Mouse (Mus musculus) kidney, adult 8-10 months (tissue): ENCODE results near the gene 5830473C10Rik.
"Not testable (repeated sequence)": the region's sequence is repeated elsewhere in the genome, so short reads cannot be mapped to it uniquely, and the experiment has no call there.

ENCODE experiments used
- DNase-seq, 2 experiments: peaks; one replicate each; pipeline ENCODE4 v3.0.0; 2022

5830473C10Rik gene

DNA sequence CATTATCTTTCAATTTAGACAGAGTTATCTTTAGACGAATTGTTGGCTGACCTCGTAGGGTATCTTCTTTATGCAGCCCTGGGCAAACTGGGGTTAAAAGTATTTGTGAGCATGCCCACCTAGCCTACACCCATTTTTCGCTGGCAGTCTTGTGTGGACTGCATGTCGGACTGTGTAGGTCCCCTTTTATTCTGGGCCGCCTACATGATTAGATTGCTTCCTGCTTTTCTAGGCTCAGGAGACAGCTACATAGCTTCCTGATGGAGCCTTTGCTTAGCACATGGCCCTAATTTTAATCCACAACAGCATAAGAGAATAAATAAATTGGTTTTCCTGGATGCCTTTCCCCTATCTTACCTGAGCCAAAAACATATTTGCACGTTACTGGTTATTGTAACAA is 35.2 kb downstream of the 5830473C10Rik start:
- no peak for DNase-seq

DNA sequence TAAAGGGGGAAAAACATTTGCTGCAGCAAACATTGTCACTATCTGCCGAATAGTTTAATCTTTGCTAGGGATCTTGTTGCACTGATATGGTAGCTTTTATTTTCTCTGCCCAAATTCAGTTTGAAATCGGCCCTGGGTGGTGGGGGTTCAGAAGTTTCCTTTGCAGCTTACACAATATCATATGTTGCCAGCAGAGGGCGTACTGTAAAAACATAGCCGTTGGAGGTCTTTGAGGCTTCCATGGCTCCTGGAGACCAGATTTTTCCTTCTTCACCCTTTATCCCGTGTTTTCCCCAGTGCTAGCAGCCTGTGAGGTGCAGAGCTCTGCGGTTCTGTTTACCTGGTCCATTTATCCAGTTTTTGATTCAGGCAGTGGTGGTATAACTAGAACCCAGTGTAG is 40.6 kb downstream of the 5830473C10Rik start:
- peak in 1 of 2 experiments; percentile 45 for DNase-seq

DNA sequence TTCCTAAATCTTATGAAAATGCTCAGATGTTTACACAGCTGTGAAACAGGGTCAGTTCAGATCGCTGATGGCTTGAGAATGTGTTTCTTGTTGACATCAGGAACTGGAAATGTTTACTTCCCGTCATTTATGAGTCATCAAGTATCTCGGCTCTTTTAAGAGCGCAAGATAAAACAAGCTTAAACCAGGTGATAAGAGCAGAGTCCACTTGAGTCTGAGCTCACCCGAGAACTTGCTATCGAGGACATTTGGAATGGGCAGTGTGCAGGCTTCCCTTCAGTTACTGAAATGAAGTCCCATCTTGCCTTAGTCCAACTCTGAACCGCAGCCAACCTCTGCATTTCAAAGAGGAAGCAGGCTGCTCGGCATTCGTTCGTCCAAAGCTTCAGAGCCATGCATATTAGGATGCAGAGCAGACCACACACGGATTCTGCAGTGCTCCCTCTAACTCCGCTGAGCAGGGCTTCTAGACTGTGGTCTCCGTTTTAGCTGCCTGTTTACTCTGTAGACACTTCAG is 42.6 kb downstream of the 5830473C10Rik start:
- no peak for DNase-seq

DNA sequence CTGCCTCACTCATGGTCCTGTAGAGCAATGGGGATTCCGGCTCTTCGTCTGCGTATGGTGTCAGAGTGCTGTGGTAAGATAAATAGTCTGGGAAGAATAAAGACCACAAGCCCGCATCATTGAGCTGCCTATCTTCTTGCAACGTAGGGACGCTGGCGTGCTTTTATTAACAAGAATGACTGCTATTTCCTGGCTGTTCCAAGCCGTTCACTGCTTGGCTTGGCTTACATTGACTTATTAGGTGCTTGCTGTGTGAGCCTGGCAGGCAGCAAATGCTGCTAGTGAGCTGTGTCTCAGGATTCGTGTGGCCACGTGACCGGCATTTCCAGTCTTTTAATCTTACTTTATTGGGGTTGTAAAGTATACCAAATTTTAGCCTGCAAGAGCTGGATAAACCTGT is 48.0 kb downstream of the 5830473C10Rik start:
- DNase-seq = no peak

DNA sequence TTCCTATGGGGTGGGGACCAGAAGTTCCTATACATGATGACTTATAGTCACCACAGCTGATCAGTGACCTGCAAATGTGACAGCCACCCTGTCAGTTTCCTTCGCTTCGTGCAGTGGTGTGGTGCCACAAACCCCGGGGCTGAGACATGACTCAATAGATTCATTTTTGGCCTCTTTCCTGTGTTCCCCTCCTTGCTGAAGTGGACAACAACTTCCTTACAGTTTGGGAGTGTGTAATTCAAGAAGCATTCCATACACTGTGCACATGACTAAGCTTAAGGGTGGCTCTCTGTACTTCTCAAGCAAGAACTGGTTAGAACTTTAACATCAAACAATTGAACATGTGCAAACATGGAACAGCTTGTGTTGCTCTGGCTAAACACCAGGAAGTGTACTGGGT is 50.5 kb downstream of the 5830473C10Rik start:
- no peak for DNase-seq

DNA sequence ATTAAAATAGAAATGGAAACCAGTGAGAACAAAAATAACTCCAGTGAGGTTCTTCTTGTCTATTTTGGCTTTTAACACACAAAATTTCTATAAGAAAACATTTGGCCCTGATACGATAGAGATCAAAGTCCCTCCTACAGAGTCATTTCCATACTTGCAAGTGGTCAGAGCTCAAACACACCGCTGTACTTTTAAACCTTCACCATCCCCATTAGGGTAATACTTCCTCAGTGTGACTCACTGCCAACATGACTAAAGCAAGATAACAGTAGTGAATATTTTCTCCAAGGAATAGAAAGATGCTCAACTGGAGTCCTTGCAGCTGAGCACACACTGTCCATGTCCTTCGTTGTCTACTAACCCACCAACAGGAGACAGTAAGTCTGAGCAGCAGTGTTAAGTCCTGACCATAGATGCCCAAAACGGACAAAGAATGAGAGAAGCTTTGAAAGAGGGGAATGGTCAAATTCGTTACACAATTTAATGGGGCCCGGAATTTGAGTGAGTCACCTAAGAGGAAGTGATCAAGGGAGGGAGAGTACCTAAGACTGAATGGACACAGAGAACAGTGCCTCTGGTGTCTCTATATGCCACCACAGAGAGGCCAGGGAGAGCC is 51.2 kb downstream of the 5830473C10Rik start:
- DNase-seq = no peak

DNA sequence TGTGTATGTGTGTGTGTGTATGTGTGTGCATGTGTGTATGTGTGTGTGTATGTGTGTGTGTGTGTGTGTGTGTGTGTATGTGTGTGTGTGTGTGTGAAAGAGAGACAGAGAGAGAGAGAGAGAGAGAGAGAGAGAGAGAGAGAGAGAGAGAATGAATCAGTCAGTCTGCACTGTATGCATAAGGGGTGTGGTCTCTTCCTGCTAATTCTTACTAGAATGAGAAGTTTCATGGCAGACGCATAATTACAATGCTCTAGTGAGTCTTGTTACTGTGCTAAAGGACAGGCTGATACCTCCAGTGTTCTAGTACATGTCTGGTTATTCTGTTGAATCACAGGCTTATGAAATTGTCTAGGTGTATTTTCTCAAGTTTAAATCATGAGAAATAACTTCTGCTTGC is 51.8 kb downstream of the 5830473C10Rik start:
- DNase-seq = not testable (repeated sequence)

DNA sequence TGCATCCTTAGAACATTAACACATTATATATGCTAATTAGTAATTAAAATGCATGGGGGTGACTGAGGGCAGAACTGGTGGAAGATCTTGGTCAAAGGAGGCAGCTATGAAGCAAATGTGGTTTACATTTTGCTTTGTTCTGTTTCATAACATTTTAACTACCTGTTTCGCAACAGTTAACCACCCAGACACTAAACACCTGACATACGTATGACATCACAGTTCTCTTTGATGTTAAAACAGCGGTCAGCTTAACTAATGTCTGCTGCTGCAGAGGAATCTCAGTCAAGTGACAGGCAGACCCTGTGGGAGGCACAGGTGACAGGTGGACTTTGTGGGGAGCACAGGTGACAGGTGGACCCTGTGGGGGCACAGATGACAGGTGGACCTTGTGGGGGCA is 57.0 kb downstream of the 5830473C10Rik start:
- DNase-seq = no peak

DNA sequence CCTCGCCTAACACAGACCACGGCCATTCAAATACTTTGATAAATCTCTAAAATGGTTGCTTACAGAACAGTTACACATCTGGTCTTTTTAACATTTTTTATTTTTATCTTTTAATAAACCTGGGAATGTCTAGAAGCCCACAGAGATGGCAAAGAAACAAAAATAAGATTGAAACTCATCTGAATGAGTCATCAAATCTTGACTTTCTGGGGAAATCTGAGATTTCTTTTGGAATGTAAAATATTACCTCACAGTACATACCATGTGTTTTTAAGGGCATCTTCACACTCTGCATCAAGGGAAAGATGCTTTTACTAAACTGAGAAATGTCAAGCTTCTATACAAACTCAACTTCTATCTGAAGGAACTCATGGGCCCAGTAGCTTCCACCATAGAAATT is 60.4 kb downstream of the 5830473C10Rik start:
- no peak for DNase-seq

DNA sequence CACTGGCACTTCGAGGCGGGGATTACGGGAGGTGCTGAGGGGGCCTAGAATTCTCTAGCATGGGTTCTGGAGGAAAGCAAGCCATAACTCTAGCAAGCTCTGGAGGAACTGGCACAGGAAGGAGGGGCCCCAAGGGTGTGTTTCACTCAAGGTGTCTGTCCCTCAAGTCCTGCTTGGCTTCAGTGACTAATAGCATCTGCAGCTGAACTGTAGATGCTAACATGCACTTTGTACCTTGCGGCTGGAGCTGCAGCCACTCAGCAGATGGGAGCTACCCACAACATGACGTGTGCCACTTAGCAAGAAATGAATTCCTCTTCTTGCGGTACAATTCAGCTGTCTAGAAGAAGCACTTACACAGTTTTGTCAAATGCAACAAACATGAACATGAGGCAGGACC is 60.8 kb downstream of the 5830473C10Rik start:
- no peak for DNase-seq

DNA sequence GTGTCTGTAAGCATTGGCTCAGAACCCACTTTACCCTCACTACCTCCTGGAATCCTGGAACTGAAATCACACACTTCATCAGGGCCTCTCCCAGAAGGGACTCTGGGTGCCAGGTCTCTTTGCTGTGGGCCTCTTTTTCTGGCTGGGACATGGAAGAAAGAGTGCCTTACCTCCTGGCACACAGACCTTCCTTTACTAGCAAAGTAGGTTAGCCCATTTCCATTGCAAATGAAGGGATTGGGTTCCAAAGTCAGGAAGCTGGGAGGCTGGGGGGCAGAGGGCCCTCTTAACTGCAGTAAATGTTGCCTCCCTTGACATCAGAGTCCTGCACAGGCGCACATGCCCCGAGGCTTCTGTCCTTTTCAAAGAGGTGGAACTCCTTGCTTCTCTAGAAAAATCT is 62.3 kb downstream of the 5830473C10Rik start:
- peak in 1 of 2 experiments; percentile 38 for DNase-seq

DNA sequence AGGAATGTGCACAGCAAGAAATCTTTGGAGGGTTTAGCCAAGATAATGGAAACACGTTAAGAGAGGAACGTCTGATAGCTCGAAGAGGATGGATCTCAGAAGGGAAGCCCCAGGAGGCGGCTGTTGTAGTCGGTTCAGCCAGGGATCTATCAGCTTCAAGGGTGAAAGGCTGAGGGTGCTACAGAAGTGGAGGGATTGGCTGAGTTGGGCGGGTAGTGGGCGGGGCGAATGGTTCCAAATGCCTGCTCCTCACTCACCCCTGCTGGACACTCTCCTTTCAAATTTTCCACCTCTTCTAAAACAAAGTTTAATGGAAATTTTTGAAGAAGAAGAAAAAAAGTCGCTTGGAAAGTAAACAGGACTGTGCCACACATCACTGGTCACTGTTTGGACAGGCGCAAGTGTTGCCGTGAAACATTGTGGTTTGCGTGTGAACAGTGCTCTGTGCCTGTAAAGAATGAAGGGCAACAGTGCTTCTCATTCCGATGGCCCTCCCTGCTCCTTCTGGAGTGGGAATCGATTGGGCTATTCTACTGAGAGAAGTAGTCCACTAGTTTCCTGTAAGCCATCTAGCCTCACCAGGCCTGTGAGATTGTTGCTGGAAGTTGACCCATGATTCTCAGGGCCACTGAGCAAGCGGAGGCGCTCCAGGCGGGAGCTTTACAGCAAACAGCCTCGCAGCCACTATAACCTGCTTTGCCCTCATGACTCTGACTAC is 64.0 kb downstream of the 5830473C10Rik start:
- DNase-seq = peak; percentile 44 to 52

DNA sequence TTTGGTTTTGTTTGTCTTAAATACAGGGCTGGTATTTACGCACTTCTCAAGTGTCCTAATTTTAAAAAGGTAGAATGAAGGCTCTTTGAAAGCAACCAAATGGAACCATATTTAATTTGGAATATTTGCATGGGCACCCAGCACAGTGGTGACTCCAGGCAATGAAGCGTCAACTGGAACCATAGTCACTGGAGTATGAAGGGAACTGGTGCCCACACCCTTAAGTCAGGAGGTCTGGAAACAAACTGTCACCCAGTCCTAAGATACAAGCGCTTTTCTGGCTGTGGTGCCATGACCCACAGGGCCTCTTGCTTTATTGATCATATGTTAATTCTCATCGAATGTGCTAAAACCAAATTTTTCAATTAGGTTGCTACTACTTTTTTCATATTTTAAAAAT is 66.5 kb downstream of the 5830473C10Rik start:
- no peak for DNase-seq

DNA sequence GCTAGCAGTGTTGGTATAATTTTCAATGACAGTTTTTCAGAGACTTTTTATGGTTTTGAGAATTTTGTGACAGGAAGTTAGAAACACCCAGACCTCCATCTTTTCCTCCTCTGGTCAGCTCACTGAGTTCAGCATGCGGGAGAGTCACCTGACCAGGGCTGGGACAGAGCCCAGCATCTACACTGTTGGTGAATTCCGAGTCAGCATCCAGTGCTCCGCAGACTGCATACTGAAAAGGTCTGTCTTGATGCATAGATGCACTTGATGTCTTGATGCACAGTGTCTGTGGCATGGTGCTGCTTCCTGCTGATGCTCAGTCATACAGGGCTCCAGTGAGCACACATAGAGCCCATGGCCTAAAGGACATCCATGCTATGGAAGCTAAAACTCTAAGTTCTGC is 67.1 kb downstream of the 5830473C10Rik start:
- DNase-seq = no peak

DNA sequence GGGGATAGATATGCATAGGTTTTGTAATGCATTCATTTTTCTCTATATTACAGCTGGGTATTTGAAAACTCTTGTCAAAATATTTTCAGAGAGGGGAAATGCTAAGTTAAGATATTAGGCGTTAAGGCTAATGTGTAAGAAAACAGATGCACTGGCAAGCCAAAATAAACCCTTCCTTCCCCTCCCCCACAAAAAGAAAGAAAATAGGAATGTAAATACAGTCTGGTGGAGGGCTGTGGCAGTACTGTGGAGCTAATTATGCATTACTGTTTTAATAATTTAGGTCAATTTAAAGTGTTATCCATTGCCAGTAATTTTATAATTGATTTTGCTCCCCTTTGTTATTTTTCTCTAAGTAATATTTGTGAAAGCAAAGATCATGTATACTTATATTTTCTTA is 67.6 kb downstream of the 5830473C10Rik start:
- DNase-seq = no peak

DNA sequence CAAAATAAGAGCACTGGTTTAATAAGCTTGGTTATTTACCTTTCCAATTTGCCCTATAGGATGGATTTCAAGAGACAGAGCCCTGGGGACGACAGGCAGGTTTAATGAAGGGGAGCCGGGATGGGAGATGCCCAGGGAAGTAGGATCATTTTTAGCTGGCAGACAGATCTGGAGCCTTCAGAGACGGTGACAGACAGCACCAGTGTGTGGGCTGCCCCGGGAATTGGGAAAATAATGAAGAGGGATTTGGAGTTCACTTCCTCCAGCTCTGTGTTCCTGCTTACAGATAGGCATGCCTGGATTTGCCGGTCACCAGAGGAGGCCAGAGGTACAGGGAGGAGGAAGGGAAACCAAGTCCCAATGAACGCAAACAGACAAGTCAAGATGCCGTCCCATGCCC is 74.0 kb downstream of the 5830473C10Rik start:
- DNase-seq = no peak

DNA sequence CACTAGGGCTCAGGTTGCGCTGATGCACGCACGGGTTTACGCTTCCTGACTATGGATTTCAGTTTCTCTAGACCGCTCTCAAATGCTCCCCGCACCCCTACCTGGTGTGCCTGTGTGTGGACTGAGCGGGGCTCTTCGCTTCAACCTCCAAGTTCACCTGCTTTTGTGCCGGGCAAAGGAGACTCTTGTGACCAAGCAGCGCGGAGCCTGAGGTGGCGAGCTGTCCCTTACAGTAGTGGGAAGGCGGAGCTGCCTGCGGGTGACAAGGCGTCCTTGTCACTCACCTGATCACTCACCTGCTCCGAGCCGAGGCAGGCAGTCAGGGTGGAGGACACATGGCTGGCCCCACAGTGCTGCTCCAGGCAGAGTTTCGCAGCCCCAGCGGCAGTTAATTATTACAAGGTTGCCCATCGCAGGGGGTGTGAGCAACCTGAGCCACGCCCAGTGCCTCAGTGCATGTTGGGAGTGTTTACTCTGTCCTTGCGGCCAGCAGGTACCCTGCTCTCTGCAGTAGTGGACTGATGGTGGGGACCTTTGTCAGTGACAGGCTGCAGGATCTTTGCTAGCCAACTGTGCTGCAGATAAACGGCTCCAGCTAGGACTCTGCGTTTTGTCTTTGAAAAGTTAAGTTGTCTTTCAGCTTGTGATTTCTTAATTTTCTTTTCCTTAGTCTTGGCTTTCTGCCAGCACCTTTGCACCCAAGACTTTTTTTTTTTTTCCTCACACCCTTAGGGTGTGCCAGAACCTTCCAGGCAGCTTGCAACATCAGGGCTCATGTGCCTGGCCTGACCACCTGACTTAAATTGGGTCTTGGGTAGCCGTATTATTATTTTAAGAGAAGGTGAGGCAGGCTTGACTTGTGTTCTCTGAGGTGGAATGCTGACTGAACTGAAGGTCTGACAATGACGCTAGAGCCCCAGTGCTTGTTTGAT is 79.6 kb downstream of the 5830473C10Rik start, which contains the start of gene Rassf6:
Rassf6 (minus strand) TSS at position 372 of the 932 bp plus-strand sequence.
- DNase-seq = peak; percentile 94 to 96

DNA sequence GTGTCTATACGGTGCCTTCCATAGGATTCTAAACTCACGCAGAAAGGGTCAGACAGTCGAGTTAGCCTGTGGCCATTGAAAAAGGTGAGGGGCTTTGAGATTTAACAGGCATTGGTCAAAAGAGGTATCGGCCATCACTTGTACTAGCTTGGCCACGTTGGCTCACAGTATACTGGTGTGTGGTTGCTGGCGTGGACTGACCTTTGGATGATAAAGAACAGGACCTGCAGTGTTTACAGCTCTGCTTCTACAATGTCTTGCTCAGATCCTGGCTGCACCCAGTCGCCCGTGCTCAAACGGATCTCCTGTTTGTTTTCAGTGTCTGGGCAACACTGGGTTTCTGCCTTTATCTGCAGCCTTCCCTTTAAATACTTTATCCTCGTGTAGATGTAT is 80.3 kb downstream of the 5830473C10Rik start:
- no peak for DNase-seq

DNA sequence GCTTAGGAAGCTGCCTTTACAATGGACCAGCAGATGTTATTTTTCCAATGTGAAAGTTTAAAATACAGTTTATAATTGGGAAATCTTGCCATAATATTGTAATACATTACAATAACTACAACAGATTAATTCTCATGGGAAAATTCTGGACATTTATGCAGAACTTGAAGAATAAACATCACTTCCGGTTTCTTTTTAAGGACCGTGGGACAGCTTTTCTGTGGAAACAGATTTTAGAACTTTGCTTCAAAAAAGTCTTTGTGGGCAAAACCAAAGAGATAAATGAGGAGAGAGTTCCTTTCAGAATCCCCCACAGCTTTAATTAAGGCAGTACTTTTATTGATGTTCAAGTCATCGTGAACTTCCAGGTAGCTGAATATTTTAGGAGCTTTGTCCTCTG is 84.7 kb downstream of the 5830473C10Rik start:
- no peak for DNase-seq

DNA sequence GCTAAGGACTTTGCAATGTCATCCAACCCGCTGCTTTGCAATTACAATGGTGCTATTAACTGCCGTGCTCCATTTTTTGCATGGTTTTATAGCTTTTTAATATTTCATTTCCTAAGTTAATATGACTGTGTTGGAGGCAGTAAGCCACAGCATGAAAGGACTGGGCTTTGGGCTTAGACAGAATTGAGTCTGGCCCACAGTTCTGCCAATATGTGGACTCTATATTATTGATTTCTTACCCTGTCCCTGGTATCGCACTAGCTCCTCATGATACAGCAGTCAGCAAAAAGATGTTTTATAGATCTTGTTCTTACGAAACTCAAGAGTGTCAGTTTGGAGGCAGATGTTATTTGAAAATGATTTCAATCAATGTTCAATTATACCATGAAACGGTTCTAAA is 85.5 kb downstream of the 5830473C10Rik start:
- no peak for DNase-seq
